Mouse (Mus musculus): ENCODE results near the gene Gm28845.

GRCm38 (mm10) chr1:65107654-65108279 is 11.6 kb downstream of the Gm28845 start:
- no peak for TF ChIP-seq CTCF (IDR thresholded peaks at IDR 0.05; ENCODE audit: low read depth)
- TF ChIP-seq EP300 (IDR thresholded peaks at IDR 0.05; ENCODE audit: low read depth) = no peak
